Mouse (Mus musculus) limb, embryonic 14.5 days (tissue): ENCODE results near the gene Ints14. TPM values are rescaled to one million over a fixed set of nuclear protein-coding genes. Genes with fewer than 3 reads are reported as not detected.

Source experiments
- ATAC-seq: fragments of 200-750 bp; cut with Nextera tagmentation; 2 replicates; pipeline ENCODE4 v1.8.0; 2017; ENCODE audit warnings: low read depth, moderate number of reproducible peaks, moderate TSS enrichment; ENCODE audit not compliant: low FRiP score
- DNase-seq: peaks from one replicate; pipeline ENCODE4 v3.0.0-alpha.2; 2015; ENCODE audit warnings: low spot score
- H3K27ac ChIP-seq: fragments of 300-500 bp; sonication (generic); replicated peaks from 2 replicates; pipeline ENCODE4 v1.5.1; 2014; ENCODE audit warnings: low read depth, mild to moderate bottlenecking, low read length, moderate library complexity, mixed read lengths
- H3K27me3 ChIP-seq: fragments of 300-500 bp; sonication (generic); 2 replicates; pipeline ENCODE4 v1.6.1; 2014; ENCODE audit warnings: low read length, mixed read lengths; ENCODE audit not compliant: control insufficient read depth, insufficient read depth
- H3K36me3 ChIP-seq: fragments of 300-500 bp; sonication (generic); 2 replicates; pipeline ENCODE4 v1.6.1; 2014; ENCODE audit warnings: mild to moderate bottlenecking, low read length, moderate library complexity, mixed read lengths; ENCODE audit not compliant: control insufficient read depth, insufficient read depth
- H3K4me1 ChIP-seq: fragments of 300-500 bp; sonication (generic); 2 replicates; pipeline ENCODE4 v1.6.1; 2014; ENCODE audit warnings: antibody characterized with exemption, low read length, mixed read lengths; ENCODE audit not compliant: control insufficient read depth, insufficient read depth
- H3K4me2 ChIP-seq: fragments of 300-500 bp; sonication (generic); replicated peaks from 2 replicates; pipeline ENCODE4 v1.6.1; 2014; ENCODE audit warnings: low read depth, mild to moderate bottlenecking, low read length, moderate library complexity; ENCODE audit not compliant: severe bottlenecking
- H3K4me3 ChIP-seq: fragments of 300-500 bp; sonication (generic); replicated peaks from 2 replicates; pipeline ENCODE4 v1.5.1; 2014; ENCODE audit warnings: low read length
- H3K9ac ChIP-seq: fragments of 300-500 bp; sonication (generic); 2 replicates; pipeline ENCODE4 v1.6.1; 2014; ENCODE audit warnings: mild to moderate bottlenecking, low read depth, low read length, moderate library complexity; ENCODE audit not compliant: severe bottlenecking
- H3K9me3 ChIP-seq: fragments of 300-500 bp; sonication (generic); 2 replicates; pipeline ENCODE4 v1.6.1; 2016; ENCODE audit warnings: low read length; ENCODE audit not compliant: control insufficient read depth
- POLR2A ChIP-seq: fragments of 200-500 bp; IDR thresholded peaks from 2 replicates; pipeline ENCODE4 v1.8.0; 2012; ENCODE audit warnings: inconsistent platforms, mild to moderate bottlenecking, moderate library complexity, borderline replicate concordance; ENCODE audit not compliant: insufficient read depth, insufficient read length; ENCODE audit errors: extremely low read depth
- WGBS: fragments of 180-500 bp; shearing (Covaris S2); extraction: QIAGEN DNeasy Blood & Tissue Kit; methylation state at CpG from one replicate; pipeline ENCODE4 v1.1.7; 2014; 5-methylcytosine and 5-hydroxymethylcytosine counted together
- polyA plus RNA-seq, 2 experiments: library from polyadenylated mRNA; depleted of rRNA in 1 of 2; stranded (reverse) in 1 of 2; unstranded in 1 of 2; fragments of >200 nt; fragmentation: Nextera tagmentation in 1 of 2; extraction: Ambion mirVana in 1 of 2; gene quantifications; 2 replicates each; pipeline versions ENCODE4 v1.2.1 to v1.2.3; 2012 to 2014

The Ints14 gene
- polyA plus RNA-seq, 2 experiments = 38.1 to 50.4 TPM

DNA sequence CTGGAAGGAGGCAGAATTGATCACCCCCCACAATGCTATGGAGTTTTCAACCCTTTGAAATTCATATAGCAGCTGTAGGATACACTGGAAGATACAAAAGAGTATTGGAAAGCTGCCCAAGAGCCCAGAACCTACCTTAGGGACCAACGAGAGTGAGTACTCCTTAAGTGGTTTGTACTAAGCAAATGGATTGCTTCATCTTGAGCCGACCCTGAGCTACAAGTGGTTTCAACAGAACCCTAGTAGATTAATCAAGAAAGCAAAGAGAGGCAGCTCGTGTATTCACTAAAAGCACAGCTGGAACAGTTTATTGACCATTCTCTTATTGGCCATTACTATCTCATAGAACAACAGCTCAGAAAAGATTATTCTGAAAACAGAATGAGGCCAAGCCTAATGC lies 58.4 kb downstream of the Ints14 start:
- Histone ChIP-seq H3K9me3 (no peaks in the 10 kb centered on the region), H3K36me3 (no peaks in the 10 kb centered on the region), H3K9ac (no peak overlapping the region), H3K27ac (no peak overlapping the region), H3K27me3 (no peaks in the 10 kb centered on the region), H3K4me2 (no peak overlapping the region), H3K4me3 (no peak overlapping the region), H3K4me1 (peaks cover 12% of the 10 kb centered on the region)
- TF ChIP-seq POLR2A = no peak
- ATAC-seq (no peak), DNase-seq (no peak)
- 49% methylated on average over 3 of the region's 3 CpGs for WGBS

DNA sequence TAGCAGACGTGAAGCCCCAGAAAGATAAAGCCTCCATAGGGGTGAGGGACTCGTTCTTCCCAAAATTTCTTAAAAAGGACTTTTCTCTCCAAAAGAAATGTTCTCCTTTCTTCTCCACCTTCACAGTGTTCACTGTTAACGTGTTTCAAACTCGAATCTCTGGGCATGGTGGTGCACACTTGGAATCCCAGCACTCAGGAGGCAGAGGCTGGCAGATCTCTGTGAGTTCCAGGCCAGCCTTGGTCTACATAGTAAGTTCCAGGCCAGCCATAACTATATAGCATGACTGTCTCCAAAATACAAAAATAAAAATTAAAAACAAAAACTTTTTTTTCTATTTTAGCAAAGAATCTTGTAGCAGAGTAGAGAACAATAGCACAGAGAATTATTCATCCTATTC lies 59.4 kb downstream of the Ints14 start:
- 69% methylated on average over 4 of the region's 4 CpGs for WGBS
- H3K9ac ChIP-seq = peak overlapping the region; percentile 71; the same call in 1 of the 2 replicates
- ATAC-seq = no peak
- no peaks in the 10 kb centered on the region for H3K27me3 ChIP-seq
- H3K36me3 ChIP-seq = no peaks in the 10 kb centered on the region
- no peak for TF ChIP-seq POLR2A
- H3K27ac ChIP-seq = no peak overlapping the region
- DNase-seq = no peak
- H3K9me3 ChIP-seq = no peaks in the 10 kb centered on the region
- H3K4me3 ChIP-seq = peak overlapping the region; percentile 63
- H3K4me1 ChIP-seq = peaks cover 12% of the 10 kb centered on the region
- peak overlapping the region; percentile 74 for H3K4me2 ChIP-seq

DNA sequence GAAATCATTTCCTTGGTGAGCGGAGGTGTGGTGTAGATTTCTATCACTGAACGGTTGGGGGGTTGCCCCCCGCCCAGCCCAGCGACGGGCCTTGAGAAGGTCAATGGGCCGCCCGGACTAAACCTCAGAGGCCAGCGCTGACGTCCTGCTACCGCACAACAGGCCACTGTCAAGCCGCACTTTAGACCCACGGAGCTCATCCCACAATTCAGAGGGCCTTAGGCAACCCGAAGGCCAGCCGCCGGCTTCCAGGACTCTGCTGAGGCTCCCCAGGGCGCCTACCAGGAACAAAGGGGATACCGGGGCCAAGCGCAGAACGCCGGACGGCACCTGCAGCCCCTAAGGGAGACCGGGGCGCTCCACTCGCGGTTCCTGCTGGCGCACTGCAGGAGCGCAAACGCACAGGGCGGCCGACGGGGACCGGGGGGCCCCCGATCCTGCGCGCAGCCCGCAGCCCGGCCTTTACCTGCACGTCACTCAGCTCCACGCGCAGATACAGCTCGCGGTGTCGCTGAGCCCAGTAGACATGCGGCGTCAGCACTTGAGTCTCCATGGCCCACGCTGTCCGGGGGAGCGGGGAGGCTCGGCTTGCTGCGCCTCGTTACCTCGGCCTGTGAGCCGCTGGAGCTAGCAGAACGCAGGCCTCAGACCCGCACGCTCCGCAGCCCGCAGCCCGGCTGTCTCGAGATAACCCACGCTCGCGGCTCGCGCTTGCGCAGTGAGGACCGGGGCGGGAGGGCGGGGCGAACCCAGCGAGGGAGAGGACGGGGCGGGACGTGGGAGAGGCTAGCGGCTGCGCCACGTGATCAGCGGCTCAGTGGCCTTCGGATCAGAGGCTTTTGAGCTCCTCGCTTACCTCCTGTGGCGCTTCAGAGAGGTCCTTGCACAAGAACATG lies 60.5 kb downstream of the Ints14 start, which contains the start of gene Hacd3:
Gene Hacd3, minus strand, starts transcription at position 703 of the 896 bp plus-strand sequence.
- Histone ChIP-seq H3K4me2 (peak within 1 kb of the TSS; percentile 74), H3K36me3 (no peaks in the 10 kb centered on the region), H3K4me1 (peaks cover 12% of the 10 kb centered on the region), H3K9ac (peak within 1 kb of the TSS; percentile 71), H3K9me3 (no peaks in the 10 kb centered on the region), H3K27ac (peak within 1 kb of the TSS; percentile 69), H3K4me3 (peak within 1 kb of the TSS; percentile 63), H3K27me3 (no peaks in the 10 kb centered on the region)
- peak; percentile 93 for ATAC-seq
- under 1% methylated on average over 77 of the region's 81 CpGs for WGBS
- DNase-seq = peak; percentile 90
- TF ChIP-seq POLR2A = peak; percentile 70; the same call in 1 of the 2 replicates

DNA sequence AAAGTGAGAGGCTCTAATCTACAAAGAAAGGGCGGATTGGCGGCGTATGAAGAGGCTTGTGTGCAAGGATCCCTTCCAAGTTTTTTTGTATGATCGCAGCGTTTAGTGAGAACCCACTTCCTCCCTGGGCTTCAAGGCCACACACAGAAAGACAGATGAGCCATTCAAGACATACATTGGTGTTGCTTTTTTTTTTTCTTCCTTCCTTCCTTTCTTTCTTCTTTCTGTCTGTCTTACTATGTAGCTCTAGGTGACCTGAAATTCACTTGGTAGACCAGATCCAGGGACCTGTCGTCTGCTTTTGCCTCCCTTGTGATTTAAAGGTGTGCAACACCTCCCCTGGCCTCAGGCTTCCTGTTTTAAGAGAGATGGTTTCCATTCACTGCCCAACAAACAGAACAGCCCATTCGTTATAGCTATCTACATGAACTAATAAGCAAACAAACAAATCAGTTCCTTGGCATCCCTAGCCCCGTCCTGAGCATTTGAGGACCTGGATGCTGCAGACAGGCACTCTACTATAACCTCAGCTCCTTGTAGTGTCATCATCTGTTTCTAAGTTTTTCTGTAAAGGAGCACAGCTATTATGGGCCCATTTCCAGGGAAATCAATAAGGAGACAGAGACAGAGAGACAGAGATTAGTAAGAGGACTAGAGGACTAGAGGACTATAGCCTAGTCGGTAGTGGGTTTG lies 61.3 kb downstream of the Ints14 start:
- no peaks in the 10 kb centered on the region for H3K36me3 ChIP-seq
- peaks cover 12% of the 10 kb centered on the region for H3K4me1 ChIP-seq
- H3K9ac ChIP-seq = peak overlapping the region; percentile 71
- WGBS = 20% methylated on average over 9 of the region's 9 CpGs
- H3K4me3 ChIP-seq = peak overlapping the region; percentile 63
- no peaks in the 10 kb centered on the region for H3K27me3 ChIP-seq
- DNase-seq = no peak
- ATAC-seq = no peak; the same call in 1 of the 2 replicates
- no peaks in the 10 kb centered on the region for H3K9me3 ChIP-seq
- H3K4me2 ChIP-seq = peak overlapping the region; percentile 74
- no peak for TF ChIP-seq POLR2A
- H3K27ac ChIP-seq = peak overlapping the region; percentile 64

DNA sequence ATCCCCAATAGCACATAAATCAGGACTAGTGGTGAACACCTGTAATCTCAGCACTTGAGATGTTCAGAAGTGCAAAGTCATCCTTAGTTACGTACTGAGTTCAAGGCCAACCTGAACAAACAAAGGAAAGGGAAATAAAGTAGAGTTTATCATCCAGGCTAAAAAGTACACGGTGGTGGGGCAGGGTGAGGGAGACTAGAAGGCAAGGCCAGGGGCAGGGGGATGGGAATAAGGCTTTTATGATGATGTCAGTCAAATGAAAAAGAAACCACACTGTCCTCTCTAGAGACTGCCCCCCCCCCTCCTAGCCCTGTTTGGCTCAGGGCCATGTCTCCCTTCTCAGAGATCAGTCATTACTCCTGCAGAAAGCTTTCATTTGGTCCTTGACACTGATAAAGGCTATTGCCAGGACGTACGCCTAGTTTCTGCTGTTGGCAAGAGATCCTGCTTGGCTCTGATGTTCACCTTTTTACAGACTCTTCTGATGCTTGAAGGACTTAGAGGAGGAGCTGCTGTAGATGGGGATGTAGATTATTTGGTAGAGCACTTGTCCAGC lies 62.0 kb downstream of the Ints14 start:
- Histone ChIP-seq H3K4me3 (no peak overlapping the region), H3K27me3 (no peaks in the 10 kb centered on the region), H3K36me3 (no peaks in the 10 kb centered on the region), H3K9me3 (no peaks in the 10 kb centered on the region), H3K9ac (no peak overlapping the region), H3K27ac (no peak overlapping the region), H3K4me2 (no peak overlapping the region), H3K4me1 (peaks cover 12% of the 10 kb centered on the region)
- 89% methylated on average over 4 of the region's 4 CpGs for WGBS
- ATAC-seq = no peak
- DNase-seq = no peak
- no peak for TF ChIP-seq POLR2A
